Mouse (Mus musculus): ENCODE measurements at regions not wholly inside any gene's neighbourhood (a gene's known extent, or its start where the extent isn't known, plus 50 kb on each side); places are given as distances from the start of the nearest gene placed in this dataset.

DNA sequence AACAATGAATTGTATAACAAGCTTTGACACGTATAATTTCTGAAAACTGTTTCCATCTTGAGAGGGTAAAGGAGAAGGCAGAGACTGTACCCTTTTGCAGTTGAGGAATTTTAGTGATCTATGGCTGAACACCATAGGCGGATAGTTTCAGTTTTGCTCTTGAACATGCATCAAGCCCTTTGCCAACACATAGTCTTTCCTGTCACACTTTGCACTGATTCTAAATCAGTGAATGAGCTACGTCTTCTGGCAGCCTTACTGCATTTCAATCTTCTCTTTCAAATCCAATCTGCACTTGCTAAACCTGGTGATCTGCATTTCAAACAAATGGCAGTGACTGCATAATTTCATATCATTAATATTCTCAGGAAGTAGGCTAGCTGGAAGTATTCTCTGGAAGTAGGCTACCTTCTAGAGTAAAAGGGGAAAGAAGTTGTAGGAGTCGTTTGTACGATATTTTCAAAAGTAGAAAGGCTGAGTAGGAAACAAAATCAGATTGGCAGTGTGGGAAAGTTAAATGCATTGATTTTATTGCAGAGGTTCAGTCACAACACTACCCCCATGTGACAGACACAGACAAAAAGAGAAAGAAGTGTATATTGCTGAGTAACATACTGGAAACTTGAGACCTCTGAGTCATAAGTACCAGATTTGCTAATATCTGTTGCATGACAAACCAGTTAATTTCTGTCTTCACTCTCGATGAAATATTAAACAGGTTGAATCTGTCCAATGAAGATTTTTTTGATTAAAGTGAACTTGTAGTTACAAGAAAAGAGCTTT, 983.3 kb upstream of the Nr2f1 start:
- peak; percentile 23 for DNase-seq (ENCODE audit: low read depth, low spot score)

DNA sequence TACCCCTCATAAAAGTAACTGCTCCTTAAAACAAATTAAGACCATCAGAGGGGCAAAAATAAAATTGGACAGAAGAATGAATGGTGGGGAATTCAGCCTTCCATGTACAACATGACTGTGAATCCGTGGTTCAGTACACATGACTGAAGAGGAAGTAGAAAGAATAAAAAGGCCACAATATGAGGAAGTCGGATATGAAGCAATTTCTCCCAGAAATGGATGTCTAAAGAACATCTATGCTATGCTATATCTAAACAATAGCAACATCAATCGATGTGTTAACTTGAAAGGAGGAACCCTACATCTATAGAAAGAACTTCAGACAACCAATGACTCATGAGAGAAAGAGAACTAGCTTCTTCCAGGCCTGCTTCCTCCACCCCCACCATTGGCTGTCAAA, 959.2 kb upstream of the Nr2f1 start:
- DNase-seq (ENCODE audit: low read depth, low spot score) = no peak

DNA sequence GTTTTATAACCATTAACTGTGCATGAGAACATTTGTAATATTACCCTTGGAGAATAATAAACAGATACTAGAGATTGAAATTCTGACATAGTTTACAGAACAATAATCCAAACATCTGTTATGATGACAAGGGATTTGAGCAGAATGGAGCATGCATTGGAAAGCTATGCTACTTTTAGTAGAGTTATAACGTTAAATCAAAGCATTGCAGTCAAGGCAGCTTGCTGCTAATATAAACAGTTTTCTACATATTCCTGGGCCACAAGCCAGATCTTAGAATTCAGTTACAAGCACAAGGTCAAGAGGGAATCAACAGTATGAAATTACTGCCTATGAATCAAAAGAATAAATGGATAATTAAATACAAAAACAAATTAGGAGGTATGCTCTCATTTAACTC, 943.3 kb upstream of the Nr2f1 start:
- peak; percentile 7 for DNase-seq (ENCODE audit: low read depth, low spot score)

DNA sequence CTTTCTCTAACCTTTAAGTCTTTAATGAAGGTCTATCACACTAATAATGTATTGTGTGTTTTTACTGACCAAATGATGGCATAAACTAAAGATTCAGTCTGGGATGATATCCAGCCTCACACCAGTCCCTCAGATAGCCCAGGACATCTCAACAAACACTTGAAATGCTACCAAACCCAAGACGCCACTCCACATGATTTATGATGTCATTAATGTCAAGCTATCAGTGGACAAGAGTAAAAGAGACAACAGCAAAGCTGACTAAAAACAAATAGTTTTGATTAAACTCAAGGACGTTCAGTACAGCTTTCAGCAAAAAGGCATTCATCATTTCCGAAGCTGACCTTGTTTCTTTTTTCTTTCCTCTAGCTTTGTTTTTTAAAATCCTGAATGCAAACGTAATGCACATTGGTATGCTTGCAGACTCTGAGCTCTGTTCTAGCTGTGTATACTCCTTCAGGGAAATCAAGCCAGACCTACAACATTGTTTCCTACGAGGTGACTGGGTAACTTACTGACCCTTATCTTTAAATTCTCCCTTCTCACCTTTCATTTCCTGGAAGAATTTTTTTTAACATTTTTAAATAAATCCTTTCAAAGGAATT, 941.9 kb upstream of the Nr2f1 start:
- DNase-seq (ENCODE audit: low read depth, low spot score) = no peak

DNA sequence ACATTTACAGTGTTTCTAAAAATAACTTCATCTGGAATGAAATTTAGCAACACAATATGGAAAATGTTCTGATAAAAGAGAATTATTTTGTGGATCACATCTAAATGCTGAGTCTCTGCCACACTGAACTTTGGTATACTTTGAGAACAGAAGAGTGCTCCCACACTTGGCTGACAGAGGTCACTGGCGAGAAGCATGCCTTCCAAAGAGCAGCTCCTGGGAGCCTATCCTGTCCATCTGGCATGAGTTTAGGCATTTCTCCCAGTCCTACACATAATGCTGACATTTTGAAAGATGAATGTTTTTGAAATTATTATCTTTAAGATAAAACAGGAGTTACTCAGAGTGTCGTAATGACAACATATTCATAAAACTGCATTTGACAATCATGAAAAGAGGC, 939.2 kb upstream of the Nr2f1 start:
- DNase-seq (ENCODE audit: low read depth, low spot score) = no peak

DNA sequence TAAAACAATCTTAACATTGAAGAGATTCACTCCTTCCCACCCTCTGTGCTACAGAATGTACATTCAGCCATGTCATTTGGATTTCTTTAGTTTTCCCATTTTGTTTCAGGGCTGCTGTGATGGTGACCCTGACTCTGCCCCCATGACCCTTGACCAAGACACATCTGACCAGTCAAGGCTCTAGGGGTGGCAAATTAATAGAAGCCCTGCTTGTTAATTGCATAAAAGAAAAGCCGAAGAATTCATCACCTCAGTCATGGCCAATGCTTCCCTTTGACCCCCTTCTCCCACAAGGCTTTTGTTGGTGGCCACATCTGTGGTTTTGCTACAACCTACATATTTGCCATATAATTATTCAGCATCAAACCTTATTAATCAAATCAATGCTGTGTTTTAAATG, 937.2 kb upstream of the Nr2f1 start:
- no peak for DNase-seq (ENCODE audit: low read depth, low spot score)
